Mouse (Mus musculus) liver, adult (tissue): ENCODE results near the gene Cdk5rap3.

Experiments used
- GATA4 ChIP-seq: IDR thresholded peaks from 2 replicates; pipeline ENCODE4 v1.6.1; 2014; ENCODE audit warnings: mild to moderate bottlenecking, low read length; ENCODE audit not compliant: insufficient replicate concordance

Gene Cdk5rap3

GRCm38 (mm10) chr11:96940578-96941465 is 24.5 kb upstream of the Cdk5rap3 start:
- no peak for TF ChIP-seq GATA4

- no peak for TF ChIP-seq GATA4
Measured at GRCm38 (mm10) chr11:96938426-96938800, 22.1 kb upstream of the Cdk5rap3 start.

- TF ChIP-seq GATA4: no peak
Measured at GRCm38 (mm10) chr11:96937549-96938425, 21.5 kb upstream of the Cdk5rap3 start.

GRCm38 (mm10) chr11:96935872-96936650 is 19.8 kb upstream of the Cdk5rap3 start:
- TF ChIP-seq GATA4: no peak

- TF ChIP-seq GATA4: no peak
Measured at GRCm38 (mm10) chr11:96934921-96935356, 18.6 kb upstream of the Cdk5rap3 start.

GRCm38 (mm10) chr11:96933562-96934276 is 17.4 kb upstream of the Cdk5rap3 start:
- no peak for TF ChIP-seq GATA4

GRCm38 (mm10) chr11:96931327-96932062 is 15.2 kb upstream of the Cdk5rap3 start:
- TF ChIP-seq GATA4: no peak

- no peak for TF ChIP-seq GATA4
Measured at GRCm38 (mm10) chr11:96929766-96930331, 13.6 kb upstream of the Cdk5rap3 start.

GRCm38 (mm10) chr11:96929096-96929765 is 12.9 kb upstream of the Cdk5rap3 start:
- TF ChIP-seq GATA4: no peak

- TF ChIP-seq GATA4: no peak
Measured at GRCm38 (mm10) chr11:96928691-96929090, 12.4 kb upstream of the Cdk5rap3 start.

- no peak for TF ChIP-seq GATA4
Measured at GRCm38 (mm10) chr11:96928088-96928487, 11.8 kb upstream of the Cdk5rap3 start, which contains the start of gene Prr15l. Gene Prr15l, plus strand, starts transcription at chr11:96928104.

- TF ChIP-seq GATA4: no peak
Measured at GRCm38 (mm10) chr11:96926587-96926986, 10.3 kb upstream of the Cdk5rap3 start.
